Mouse (Mus musculus) liver, embryonic 14.5 days (tissue): ENCODE measurements around the gene Ces1f. TPM values are rescaled to one million over a fixed set of nuclear protein-coding genes. Genes with fewer than 3 reads are reported as not detected.
A peak's percentile ranks its signal among the peaks of the same experiment; 100 is the strongest.

Experiments
- ATAC-seq: fragments of 200-750 bp; cut with Nextera tagmentation; 2 replicates; pipeline ENCODE4 v1.8.0; 2017; ENCODE audit warnings: moderate number of reproducible peaks, mild to moderate bottlenecking, moderate library complexity; ENCODE audit not compliant: insufficient read depth
- DNase-seq, 3 experiments: peaks; one replicate each; pipeline ENCODE4 v3.0.0-alpha.2; 2012 to 2013; ENCODE audit warnings: low read depth in 3 of 3, low spot score in 3 of 3
- H3K27ac ChIP-seq: fragments of 300-500 bp; sonication (generic); 2 replicates; pipeline ENCODE4 v1.5.1; 2014; ENCODE audit warnings: moderate library complexity, mild to moderate bottlenecking, control low read depth, inconsistent platforms
- H3K27me3 ChIP-seq: fragments of 300-500 bp; sonication (generic); 2 replicates; pipeline ENCODE4 v1.6.1; 2014; ENCODE audit warnings: mild to moderate bottlenecking, low read length, moderate library complexity; ENCODE audit not compliant: control insufficient read depth, insufficient read depth
- H3K36me3 ChIP-seq: fragments of 300-500 bp; sonication (generic); replicated peaks from 2 replicates; pipeline ENCODE4 v1.6.1; 2014; ENCODE audit warnings: low read depth; ENCODE audit not compliant: control insufficient read depth, insufficient read depth
- H3K4me1 ChIP-seq, 2 experiments: fragments of 200-500 bp in 1 of 2; fragments of 300-500 bp in 1 of 2; sonication (generic) in 1 of 2; replicated peaks; 2 replicates each; pipeline ENCODE4 v1.6.1; 2012 to 2014; ENCODE audit warnings: antibody characterized with exemption in 1 of 2, inconsistent platforms in 1 of 2, low read length in 1 of 2; ENCODE audit not compliant: control insufficient read depth in 2 of 2, insufficient read depth in 2 of 2
- H3K4me2 ChIP-seq: fragments of 300-500 bp; sonication (generic); 2 replicates; pipeline ENCODE4 v1.6.1; 2014; ENCODE audit warnings: low read depth, mild to moderate bottlenecking, control low read depth, moderate library complexity
- H3K4me3 ChIP-seq, 2 experiments: fragments of 200-500 bp in 1 of 2; fragments of 300-500 bp in 1 of 2; sonication (generic) in 1 of 2; 2 replicates each; pipeline ENCODE4 v1.5.1; 2012 to 2014; ENCODE audit warnings: low read depth in 2 of 2, low read length in 2 of 2, mild to moderate bottlenecking in 2 of 2, control low read depth in 1 of 2, inconsistent platforms in 1 of 2, moderate library complexity in 1 of 2; ENCODE audit not compliant: insufficient read depth in 1 of 2
- H3K9ac ChIP-seq: fragments of 300-500 bp; sonication (generic); replicated peaks from 2 replicates; pipeline ENCODE4 v1.6.1; 2014; ENCODE audit warnings: mild to moderate bottlenecking, control low read depth, moderate library complexity
- H3K9me3 ChIP-seq: fragments of 300-500 bp; sonication (generic); 2 replicates; pipeline ENCODE4 v1.6.1; 2016; ENCODE audit warnings: low read length, mixed read lengths; ENCODE audit not compliant: control insufficient read depth
- CTCF ChIP-seq: IDR thresholded peaks from 2 replicates; pipeline ENCODE4 v1.5.1; 2016; ENCODE audit warnings: antibody characterized with exemption, low read depth, control low read depth
- EP300 ChIP-seq: IDR thresholded peaks from 2 replicates; pipeline ENCODE4 v1.6.1; 2016; ENCODE audit warnings: antibody characterized with exemption, low read depth
- WGBS: fragments of 180-500 bp; shearing (Covaris S2); extraction: QIAGEN DNeasy Blood & Tissue Kit; methylation state at CpG from one replicate; pipeline ENCODE4 v1.1.7; 2014; ENCODE audit not compliant: insufficient replicate concordance; 5-methylcytosine and 5-hydroxymethylcytosine counted together
- polyA plus RNA-seq, 2 experiments: library from polyadenylated mRNA; depleted of rRNA in 1 of 2; stranded (reverse) in 1 of 2; unstranded in 1 of 2; fragments of >200 nt; fragmentation: Nextera tagmentation in 1 of 2; extraction: Ambion mirVana in 1 of 2; gene quantifications; 2 replicates each; pipeline versions ENCODE4 v1.2.1 to v1.2.3; 2012 to 2014

The Ces1f gene
- polyA plus RNA-seq, 2 experiments, result 0.18 to 0.38 TPM

DNA sequence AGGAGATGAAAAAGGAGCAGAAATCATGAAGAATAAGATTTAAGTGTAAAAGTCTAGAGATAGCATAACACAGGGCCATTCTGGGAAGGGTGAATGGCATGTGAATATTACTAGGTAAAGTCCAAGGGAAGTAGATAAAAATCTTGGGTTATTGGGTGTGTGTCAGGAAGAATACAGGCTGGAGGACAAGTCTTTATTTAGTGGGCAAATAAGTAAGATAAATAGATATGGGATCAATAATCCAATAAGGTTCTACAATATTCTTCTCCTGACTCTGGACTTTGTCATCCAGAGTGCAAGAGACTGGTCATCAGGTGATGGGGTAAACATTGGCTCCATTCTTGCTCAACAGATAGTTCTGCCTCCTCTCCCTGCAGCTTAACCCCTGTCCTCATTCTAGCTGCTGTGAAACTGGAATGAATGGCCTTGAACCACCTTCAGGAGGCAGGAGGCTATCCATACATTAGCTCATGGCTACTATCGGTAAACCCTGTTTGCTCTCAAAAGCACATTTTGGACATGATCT, 27.1 kb downstream of the Ces1f start:
- DNase-seq (peak in 2 of 3 experiments; percentile 13 to 23), ATAC-seq (peak; percentile 60; the same call in 1 of the 2 replicates)
- no peak overlapping the region for H3K27ac ChIP-seq
- no peaks in the 10 kb centered on the region for H3K9me3 ChIP-seq
- H3K4me3 ChIP-seq, result no peak overlapping the region
- H3K36me3 ChIP-seq, result no peaks in the 10 kb centered on the region
- TF ChIP-seq CTCF (no peak), EP300 (no peak; the same call in 1 of the 2 replicates)
- no peaks in the 10 kb centered on the region; a peak in 1 of 4 replicates for H3K4me1 ChIP-seq
- H3K4me2 ChIP-seq, result no peak overlapping the region
- 72% methylated on average over 1 of the region's 1 CpGs for WGBS
- H3K9ac ChIP-seq, result no peak overlapping the region
- H3K27me3 ChIP-seq, result no peaks in the 10 kb centered on the region

DNA sequence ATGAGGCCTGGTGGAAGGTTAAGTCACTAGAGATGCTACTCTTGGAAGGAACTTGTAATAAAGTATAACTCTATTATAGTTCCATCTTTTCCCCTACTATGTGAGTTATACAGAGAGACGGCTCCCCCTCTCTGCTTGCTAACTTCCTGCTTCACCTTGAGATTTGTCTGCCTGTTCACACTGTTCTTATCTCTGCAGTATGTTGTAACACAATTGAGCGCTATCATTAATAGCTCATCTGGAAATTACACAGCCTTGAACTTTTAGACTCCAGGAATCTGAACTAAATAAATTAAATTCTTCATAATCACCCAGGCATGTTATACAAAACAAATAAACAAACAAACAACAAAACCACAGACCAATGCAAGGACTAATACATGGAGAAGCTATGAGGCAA, 33.5 kb downstream of the Ces1f start:
- Histone ChIP-seq H3K9me3 (no peaks in the 10 kb centered on the region), H3K9ac (no peak overlapping the region), H3K27me3 (no peaks in the 10 kb centered on the region), H3K4me3 (no peak overlapping the region), H3K4me1 (no peaks in the 10 kb centered on the region; a peak in 1 of 4 replicates), H3K4me2 (no peak overlapping the region), H3K27ac (no peak overlapping the region), H3K36me3 (no peaks in the 10 kb centered on the region)
- DNase-seq (no peak), ATAC-seq (no peak)
- TF ChIP-seq CTCF (no peak), EP300 (no peak)
- 55% methylated on average over 2 of the region's 2 CpGs for WGBS

DNA sequence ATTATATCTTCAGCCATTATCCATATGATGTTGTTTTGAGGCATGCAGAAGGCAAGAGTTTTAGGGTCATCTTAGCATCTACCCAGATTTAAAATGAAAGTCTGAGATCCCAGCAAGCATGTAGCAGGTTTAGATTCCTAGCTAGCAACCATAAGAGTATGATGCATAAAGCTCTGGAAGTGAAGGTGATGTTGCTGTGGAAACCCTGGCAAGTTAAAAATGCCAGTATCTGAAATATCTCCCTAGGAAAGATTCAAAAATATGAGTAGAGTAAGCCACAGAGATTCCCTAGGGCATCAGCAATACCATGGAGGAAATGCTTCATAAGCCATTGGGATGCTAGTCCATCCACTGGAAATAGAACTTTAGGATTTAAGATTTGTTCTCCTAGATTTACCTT, 39.7 kb downstream of the Ces1f start:
- Histone ChIP-seq H3K9me3 (no peaks in the 10 kb centered on the region), H3K36me3 (no peaks in the 10 kb centered on the region), H3K4me1 (no peaks in the 10 kb centered on the region), H3K9ac (no peak overlapping the region), H3K4me3 (no peak overlapping the region), H3K27me3 (no peaks in the 10 kb centered on the region), H3K4me2 (no peak overlapping the region), H3K27ac (no peak overlapping the region)
- DNase-seq, result no peak
- no peak for ATAC-seq
- TF ChIP-seq CTCF (no peak), EP300 (no peak)

DNA sequence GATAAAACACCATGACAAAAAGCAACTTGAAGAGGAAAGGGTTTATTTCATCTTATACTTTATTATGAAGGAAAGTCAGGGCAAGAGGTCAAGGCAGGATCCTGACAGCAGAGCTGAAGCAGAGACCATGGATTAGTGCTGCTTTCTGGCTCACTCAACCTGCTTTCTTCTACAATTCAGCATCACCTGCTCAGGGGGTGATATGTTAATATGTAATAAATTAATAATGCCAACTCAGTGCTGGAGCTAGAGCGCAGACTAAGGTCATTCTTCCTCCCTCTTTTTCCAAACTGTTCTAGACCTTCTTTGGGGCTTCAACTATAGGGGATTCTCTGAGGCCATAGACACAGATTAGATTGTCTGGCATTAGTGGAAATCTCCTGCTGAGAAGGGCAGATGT, 43.9 kb downstream of the Ces1f start:
- Histone ChIP-seq H3K27ac (no peak overlapping the region), H3K9me3 (no peaks in the 10 kb centered on the region), H3K4me1 (no peaks in the 10 kb centered on the region), H3K27me3 (no peaks in the 10 kb centered on the region), H3K36me3 (no peaks in the 10 kb centered on the region), H3K9ac (no peak overlapping the region), H3K4me2 (no peak overlapping the region), H3K4me3 (no peak overlapping the region)
- DNase-seq (no peak), ATAC-seq (no peak)
- TF ChIP-seq CTCF, result no peak
- no peak for TF ChIP-seq EP300
- 61% methylated on average over 1 of the region's 1 CpGs for WGBS

DNA sequence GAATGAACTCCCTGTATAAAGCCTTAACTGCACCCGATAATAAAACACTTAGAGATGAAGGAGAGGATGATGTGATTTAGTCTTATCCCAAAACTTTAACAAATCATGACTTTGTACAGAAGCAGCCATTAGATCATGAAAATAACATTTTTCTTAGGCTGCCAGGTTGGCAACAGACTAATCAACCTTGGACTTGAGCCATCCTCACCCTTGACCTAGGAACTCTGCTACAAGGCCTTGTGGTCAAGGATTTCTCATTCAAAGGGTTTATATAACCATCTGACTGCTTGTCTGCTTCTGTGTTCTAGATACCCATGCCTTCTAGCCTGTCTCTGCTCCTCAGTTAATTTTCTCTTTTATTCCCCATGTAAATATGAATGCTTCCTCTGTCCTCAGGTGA, 44.8 kb downstream of the Ces1f start:
- TF ChIP-seq EP300 (no peak), CTCF (no peak)
- H3K4me2 ChIP-seq, result no peak overlapping the region
- no peak for ATAC-seq
- no peaks in the 10 kb centered on the region for H3K9me3 ChIP-seq
- H3K27ac ChIP-seq, result no peak overlapping the region
- H3K9ac ChIP-seq, result no peak overlapping the region
- 54% methylated on average over 1 of the region's 1 CpGs for WGBS
- no peaks in the 10 kb centered on the region for H3K36me3 ChIP-seq
- no peaks in the 10 kb centered on the region for H3K27me3 ChIP-seq
- H3K4me3 ChIP-seq, result no peak overlapping the region
- DNase-seq, result no peak
- no peaks in the 10 kb centered on the region for H3K4me1 ChIP-seq
